Mouse (Mus musculus): ENCODE measurements around the gene Scgb2b12. TPM values are rescaled to one million over a fixed set of nuclear protein-coding genes. Genes with fewer than 3 reads are reported as not detected.

The Scgb2b12 gene
- polyA plus RNA-seq (2012; rRNA removed): not detected in 2 replicates

GRCm38 (mm10) chr7:32327145-32327544 is at the start of gene Scgb2b12:
Gene Scgb2b12, minus strand, starts transcription at chr7:32327245.

GRCm38 (mm10) chr7:32333882-32334281 is 6.8 kb upstream of the Scgb2b12 start, which contains the start of gene Scgb1b12:
Gene Scgb1b12, plus strand, starts transcription at chr7:32334182.

Other genes starting within 250 kb of the Scgb2b12 start
- gene Scgb1b10, start 226.4 kb downstream of the Scgb2b12 start, polyA plus RNA-seq (2012; rRNA removed): not detected in 2 replicates
- not detected in 2 replicates for gene Scgb2b11, start 116.1 kb downstream of the Scgb2b12 start, polyA plus RNA-seq (2012; rRNA removed)
- not detected in 2 replicates for gene Scgb1b11, start 104.4 kb downstream of the Scgb2b12 start, polyA plus RNA-seq (2012; rRNA removed)
- not detected in 2 replicates for gene Scgb1b12, start 6.9 kb upstream of the Scgb2b12 start, polyA plus RNA-seq (2012; rRNA removed)
- gene Scgb1b29, start 114.3 kb upstream of the Scgb2b12 start, polyA plus RNA-seq (2012; rRNA removed): not detected in 2 replicates